Mouse (Mus musculus) c-Kit-positive CD71-negative TER-119-negative erythroid progenitor cells, embryonic 14.5 days (primary cell): ENCODE measurements around the gene Mcpt4.
"Not testable (repeated sequence)": the region's sequence is repeated elsewhere in the genome, so short reads cannot be mapped to it uniquely, and the experiment has no call there.

ENCODE experiments used
- DNase-seq: peaks from one replicate; pipeline ENCODE4 v3.0.0-alpha.2; 2013; ENCODE audit warnings: low read depth

Gene Mcpt4

DNA sequence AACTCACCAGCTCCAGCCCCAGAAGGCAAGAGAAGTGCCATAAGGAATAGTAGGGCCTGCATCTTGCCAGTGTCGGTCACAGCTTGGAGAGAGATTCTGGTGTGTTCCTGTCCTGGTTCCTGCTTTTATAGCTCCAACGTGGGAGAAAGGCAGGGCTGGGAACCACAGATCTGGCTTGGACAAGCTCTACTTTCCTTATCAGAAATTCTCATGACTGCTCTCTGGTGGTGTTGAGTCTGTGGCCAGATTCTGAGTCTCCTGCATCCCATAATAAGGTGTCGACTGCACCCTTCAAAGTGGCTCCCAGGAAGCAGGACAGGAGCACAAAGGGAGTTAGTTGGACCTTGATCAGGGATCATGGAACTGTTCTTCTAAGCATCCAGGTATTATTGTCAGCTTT lies at the start of gene Mcpt4:
Mcpt4 (minus strand) TSS at position 101 of the 400 bp plus-strand sequence.
- DNase-seq: not testable (repeated sequence)

DNA sequence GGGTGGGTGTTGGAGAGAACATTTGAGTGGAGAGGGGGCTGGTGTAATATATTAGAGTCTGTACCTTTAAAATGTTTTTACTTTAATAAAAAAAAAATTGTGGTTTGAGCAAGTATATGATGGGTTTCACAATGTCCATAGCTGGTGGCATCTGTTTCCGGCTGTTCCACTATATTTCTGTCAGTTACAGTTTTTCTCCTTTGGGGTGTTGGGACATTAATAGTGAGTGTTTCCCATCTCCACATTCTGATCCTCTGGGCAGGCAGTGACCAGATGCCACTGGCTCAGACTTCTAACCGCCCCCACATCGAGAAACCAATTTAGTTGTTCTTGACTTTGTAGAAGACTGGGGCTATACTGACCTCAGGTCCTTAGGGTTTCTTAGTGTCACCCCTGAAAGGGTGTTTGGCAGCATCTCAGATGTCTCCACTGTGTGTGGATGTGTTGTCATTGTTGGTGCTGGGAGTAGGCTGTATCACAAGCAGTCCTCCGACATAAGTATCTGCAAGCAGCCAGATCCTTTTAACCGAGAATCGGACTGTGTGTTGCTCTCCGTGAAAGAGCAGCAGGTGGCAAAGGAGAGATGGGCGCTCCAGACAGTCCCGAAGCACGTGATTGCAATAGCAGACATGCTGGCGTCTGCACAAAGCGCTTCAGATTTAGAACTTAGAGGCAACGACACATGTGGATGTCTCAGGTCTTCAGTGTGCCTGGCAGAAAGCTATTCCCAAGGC lies 43.5 kb upstream of the Mcpt4 start:
- no peak for DNase-seq

DNA sequence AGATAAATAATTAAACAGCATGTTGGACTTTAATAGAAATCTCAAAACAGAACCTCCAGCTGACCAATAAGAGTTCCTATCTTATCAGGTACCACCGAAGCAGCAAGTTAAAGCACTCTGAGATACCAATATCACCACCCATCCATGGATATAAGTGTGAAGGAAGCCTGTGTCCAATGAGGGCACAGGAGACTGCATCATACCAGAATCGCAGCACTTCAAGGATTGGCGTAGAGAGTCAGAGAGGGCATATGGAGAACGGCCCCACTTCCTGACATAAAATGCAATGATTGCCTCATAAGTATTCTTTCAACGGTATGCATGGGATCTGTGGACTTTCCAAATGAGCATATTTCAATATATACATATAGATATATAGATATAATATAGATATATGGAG lies 42.9 kb upstream of the Mcpt4 start:
- no peak for DNase-seq

DNA sequence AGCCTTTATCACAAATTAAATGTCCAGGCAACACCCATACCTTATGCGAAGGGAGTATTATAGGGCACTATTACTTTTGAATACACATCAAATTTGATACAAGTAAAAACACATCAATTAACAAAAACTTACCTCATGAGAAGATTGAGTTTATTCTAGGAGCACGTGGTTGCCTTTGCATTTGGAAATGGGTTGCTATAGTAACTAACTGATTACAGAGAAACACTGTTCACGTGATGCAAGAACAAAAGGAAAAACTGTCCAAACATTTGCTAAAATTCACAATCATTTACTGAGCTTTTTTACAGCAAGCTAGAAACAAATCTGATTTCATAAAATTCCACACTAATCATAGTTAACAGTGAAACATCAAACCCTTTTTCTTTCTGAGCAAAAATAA lies 41.3 kb upstream of the Mcpt4 start:
- DNase-seq: no peak

DNA sequence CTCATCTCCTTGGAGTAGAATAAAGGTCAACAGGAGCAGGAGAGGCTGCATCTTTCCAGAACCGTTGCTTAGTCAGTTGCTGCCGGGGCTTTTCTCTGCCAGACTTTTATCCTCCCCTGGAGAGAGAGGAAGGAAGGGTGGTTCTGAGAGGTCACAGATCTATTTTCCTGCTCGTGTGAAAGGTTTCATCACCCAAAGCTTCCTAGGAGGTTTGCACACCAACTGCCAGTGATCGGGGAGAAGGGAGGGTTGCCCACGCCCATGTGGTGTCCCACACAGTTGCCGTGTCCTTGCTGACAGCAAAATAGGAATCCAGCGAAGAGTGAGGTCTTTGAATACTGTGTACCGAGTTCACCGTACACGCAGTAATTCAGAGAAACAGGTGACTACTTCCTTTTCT lies 40.3 kb upstream of the Mcpt4 start, which contains the start of gene Ctsg:
Ctsg (minus strand) TSS at position 189 of the 400 bp plus-strand sequence.
- DNase-seq: no peak

DNA sequence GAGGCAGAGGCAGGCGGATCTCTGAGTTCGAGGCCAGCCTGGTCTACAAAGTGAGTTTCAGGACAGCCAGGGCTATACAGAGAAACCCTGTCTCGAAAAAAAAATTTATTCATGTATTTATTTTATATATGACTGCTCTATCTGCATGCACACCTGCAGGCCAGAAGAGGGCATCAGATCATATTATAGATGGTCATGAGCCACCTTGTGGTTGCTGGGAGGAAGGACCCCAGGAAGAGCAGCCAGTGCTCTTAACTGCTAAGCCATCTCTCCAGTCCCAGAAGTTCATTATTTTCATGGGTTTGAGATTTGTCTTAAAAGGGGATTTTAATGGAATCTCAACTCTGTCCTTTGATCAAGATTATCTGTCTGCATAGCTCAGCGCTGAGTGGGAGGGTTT lies 36.8 kb upstream of the Mcpt4 start:
- DNase-seq: no peak

- DNase-seq: no peak
These were observed 35.5 kb upstream of the Mcpt4 start for GRCm38 (mm10) chr14:56097597-56097996.

- DNase-seq: no peak
These were observed 31.2 kb upstream of the Mcpt4 start for GRCm38 (mm10) chr14:56093353-56093752.

- DNase-seq: no peak
These were observed 24.6 kb upstream of the Mcpt4 start for GRCm38 (mm10) chr14:56086711-56087110.

- no peak for DNase-seq
These were observed 23.1 kb upstream of the Mcpt4 start, which contains the start of gene Mcpt8 for GRCm38 (mm10) chr14:56085167-56085566. TSS of gene Mcpt8 (minus strand) at chr14:56085273.

DNA sequence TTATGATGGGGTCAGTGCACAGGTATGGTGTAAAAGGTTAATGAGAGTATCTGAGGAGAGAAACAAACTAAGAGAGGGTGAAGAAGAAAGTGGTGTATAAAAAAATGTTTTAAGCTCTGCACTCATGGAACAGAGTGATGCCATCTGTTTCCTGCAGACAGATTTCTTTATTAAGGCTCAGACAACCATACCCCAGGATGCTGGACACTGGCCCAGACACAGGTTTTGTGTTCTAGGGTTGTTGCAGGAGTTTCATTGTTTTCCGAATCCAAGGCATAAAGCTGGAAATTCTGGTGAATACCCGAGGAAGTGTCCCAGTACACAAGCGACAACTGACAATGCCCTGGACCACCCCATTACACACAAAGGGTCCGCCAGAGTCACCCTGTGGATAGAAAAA lies 19.9 kb upstream of the Mcpt4 start:
- DNase-seq: no peak

GRCm38 (mm10) chr14:56057722-56058121 lies 4.4 kb downstream of the Mcpt4 start:
- no peak for DNase-seq

GRCm38 (mm10) chr14:56055408-56055807 lies 6.7 kb downstream of the Mcpt4 start:
- no peak for DNase-seq

- DNase-seq: not testable (repeated sequence)
These were observed 20.3 kb downstream of the Mcpt4 start, which contains the start of gene Mcpt2 for GRCm38 (mm10) chr14:56041792-56042191. TSS of gene Mcpt2 (plus strand) at chr14:56042041.

- no peak for DNase-seq
These were observed 27.7 kb downstream of the Mcpt4 start for GRCm38 (mm10) chr14:56034433-56034832.

DNA sequence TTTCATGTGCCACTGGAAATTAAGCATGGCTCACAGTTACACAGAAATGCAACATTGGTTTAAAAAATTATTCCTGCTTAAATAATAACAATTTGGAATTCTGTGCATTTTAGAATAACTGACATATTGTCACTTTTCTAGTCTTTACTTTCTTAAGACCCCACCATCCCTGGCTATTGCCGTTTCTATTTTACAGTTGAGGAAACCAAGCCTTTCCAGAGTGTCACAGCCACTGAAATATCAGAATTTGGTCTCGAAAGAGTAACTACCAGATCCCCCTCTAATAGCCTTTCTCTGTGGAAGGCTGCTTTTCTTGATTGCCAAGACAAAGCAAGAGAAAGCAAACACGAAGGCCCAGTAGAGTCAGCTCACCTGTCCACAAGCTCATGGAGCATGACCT lies 31.7 kb downstream of the Mcpt4 start, which contains the start of gene Mcpt9:
Mcpt9 (minus strand) TSS at position 101 of the 400 bp plus-strand sequence.
- not testable (repeated sequence) for DNase-seq

GRCm38 (mm10) chr14:56021305-56021704 lies 40.8 kb downstream of the Mcpt4 start:
- DNase-seq: not testable (repeated sequence)

- DNase-seq: no peak
These were observed 42.7 kb downstream of the Mcpt4 start for GRCm38 (mm10) chr14:56019446-56019845.

GRCm38 (mm10) chr14:56017671-56018070 lies 44.4 kb downstream of the Mcpt4 start, which contains the start of gene Mcpt1:
TSS of gene Mcpt1 (plus strand) at chr14:56017971.
- DNase-seq: not testable (repeated sequence)

DNA sequence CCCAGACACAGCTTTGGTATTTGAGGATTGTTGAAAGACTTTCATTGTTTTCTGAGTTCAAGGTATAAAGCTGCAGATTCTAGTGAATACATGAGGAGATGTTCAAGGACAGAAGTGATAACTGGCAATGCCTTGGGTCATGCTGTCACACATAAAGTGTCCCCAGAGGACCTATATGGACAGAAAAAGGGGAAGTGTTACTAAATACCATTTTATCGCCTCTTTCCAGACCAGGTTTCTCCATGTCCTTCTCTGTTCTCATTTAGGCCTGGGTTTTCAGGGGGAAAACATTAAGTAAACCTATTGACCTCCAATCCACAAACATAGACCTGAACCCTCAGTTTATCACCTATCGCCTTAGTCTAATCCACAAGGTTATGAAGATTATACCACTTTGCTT lies 48.2 kb downstream of the Mcpt4 start:
- no peak for DNase-seq

DNA sequence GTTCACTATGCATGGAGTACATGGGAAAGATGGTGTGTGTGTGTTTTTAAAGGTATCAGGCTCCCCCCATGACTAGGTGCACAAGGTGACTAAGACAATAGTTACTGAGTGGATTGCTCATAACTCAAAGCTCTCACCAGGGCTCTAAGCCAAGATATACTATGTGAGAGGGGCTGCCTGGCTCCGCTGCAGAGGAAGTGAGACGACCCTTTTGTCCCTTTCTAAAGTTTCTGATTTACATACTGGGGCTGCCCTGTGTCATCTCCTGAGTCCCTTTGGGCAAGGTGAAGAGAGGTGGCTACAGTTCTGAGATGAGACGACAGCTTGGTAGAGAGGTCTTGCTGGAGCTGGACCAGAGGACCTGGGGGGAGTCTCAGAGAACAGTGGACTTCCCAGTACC lies 49.0 kb downstream of the Mcpt4 start:
- no peak for DNase-seq
